Mouse (Mus musculus) heart, embryonic 11.5 days (tissue): Measurements from ENCODE around the gene Rps6ka6. TPM values are rescaled to one million over a fixed set of nuclear protein-coding genes. Genes with fewer than 3 reads are reported as not detected.
A peak's percentile ranks its signal among the peaks of the same experiment; 100 is the strongest.

Experiments
- ATAC-seq: fragments of 200-750 bp; cut with Nextera tagmentation; replicated peaks from 2 replicates; pipeline ENCODE4 v1.8.0; 2017; ENCODE audit warnings: moderate library complexity; ENCODE audit not compliant: insufficient number of reproducible peaks, low FRiP score, low TSS enrichment
- H3K27ac ChIP-seq: fragments of 300-500 bp; sonication (generic); 2 replicates; pipeline ENCODE4 v1.5.1; 2014; ENCODE audit warnings: mild to moderate bottlenecking, low read depth, low read length
- H3K27me3 ChIP-seq: fragments of 300-500 bp; sonication (generic); 2 replicates; pipeline ENCODE4 v1.6.1; 2014; ENCODE audit warnings: mild to moderate bottlenecking, low read length, mixed read lengths; ENCODE audit not compliant: control insufficient read depth, insufficient read depth
- H3K36me3 ChIP-seq: fragments of 300-500 bp; sonication (generic); 2 replicates; pipeline ENCODE4 v1.6.1; 2014; ENCODE audit warnings: mild to moderate bottlenecking, low read length, moderate library complexity, mixed read lengths; ENCODE audit not compliant: control insufficient read depth, insufficient read depth
- H3K4me1 ChIP-seq: fragments of 300-500 bp; sonication (generic); 2 replicates; pipeline ENCODE4 v1.6.1; 2014; ENCODE audit warnings: low read length; ENCODE audit not compliant: control insufficient read depth, insufficient read depth
- H3K4me2 ChIP-seq: fragments of 300-500 bp; sonication (generic); 2 replicates; pipeline ENCODE4 v1.6.1; 2014; ENCODE audit warnings: mild to moderate bottlenecking, moderate library complexity
- H3K4me3 ChIP-seq: fragments of 300-500 bp; sonication (generic); 2 replicates; pipeline ENCODE4 v1.5.1; 2014; ENCODE audit warnings: low read depth, low read length
- H3K9ac ChIP-seq: fragments of 300-500 bp; sonication (generic); 2 replicates; pipeline ENCODE4 v1.6.1; 2014; ENCODE audit warnings: mild to moderate bottlenecking, low read depth, low read length, moderate library complexity
- H3K9me3 ChIP-seq: fragments of 300-500 bp; sonication (generic); replicated peaks from 2 replicates; pipeline ENCODE4 v1.6.1; 2016; ENCODE audit warnings: low read length; ENCODE audit not compliant: control insufficient read depth
- WGBS: fragments of 180-500 bp; shearing (Covaris S2); extraction: QIAGEN DNeasy Blood & Tissue Kit; methylation state at CpG from one replicate; pipeline ENCODE4 v1.1.7; 2014; ENCODE audit not compliant: insufficient replicate concordance; 5-methylcytosine and 5-hydroxymethylcytosine counted together
- polyA plus RNA-seq: library from polyadenylated mRNA; unstranded; fragments of >200 nt; fragmentation: Nextera tagmentation; extraction: Ambion mirVana; gene quantifications from 2 replicates; pipeline ENCODE4 v1.2.1, GENCODE M21; 2014

Gene Rps6ka6
- 20.1 and 20.2 TPM in 2 replicates for polyA plus RNA-seq

DNA sequence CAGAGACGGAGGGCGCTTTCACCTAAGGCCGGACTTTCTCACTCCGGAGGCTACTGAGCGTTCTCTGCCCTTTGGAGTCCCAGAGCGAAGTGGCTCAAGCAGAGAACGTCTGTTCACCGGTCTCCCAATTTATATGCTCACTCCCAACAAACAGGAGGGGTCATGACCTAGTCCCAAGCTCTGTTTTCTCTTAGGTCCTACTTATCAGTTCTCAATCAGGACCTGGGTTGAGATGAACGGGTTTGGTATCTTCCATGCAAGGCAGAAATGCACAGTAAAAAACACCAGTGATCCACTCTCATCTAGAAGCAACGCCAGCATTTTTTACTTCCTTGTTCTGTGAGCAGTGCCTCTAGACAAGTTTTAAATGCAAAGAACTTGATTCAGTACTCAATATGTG, at the start of gene Rps6ka6:
Gene Rps6ka6 (minus strand): TSS at position 101 of the 400 bp plus-strand sequence.
- Histone ChIP-seq H3K9ac (no peak within 1 kb of the TSS), H3K4me3 (no peak within 1 kb of the TSS), H3K36me3 (no peaks in the 10 kb centered on the region), H3K27me3 (no peaks in the 10 kb centered on the region), H3K4me2 (no peak within 1 kb of the TSS), H3K4me1 (no peaks in the 10 kb centered on the region), H3K9me3 (no peaks in the 10 kb centered on the region), H3K27ac (no peak within 1 kb of the TSS)
- ATAC-seq: no peak
- WGBS: 65% methylated on average over 10 of the region's 10 CpGs

DNA sequence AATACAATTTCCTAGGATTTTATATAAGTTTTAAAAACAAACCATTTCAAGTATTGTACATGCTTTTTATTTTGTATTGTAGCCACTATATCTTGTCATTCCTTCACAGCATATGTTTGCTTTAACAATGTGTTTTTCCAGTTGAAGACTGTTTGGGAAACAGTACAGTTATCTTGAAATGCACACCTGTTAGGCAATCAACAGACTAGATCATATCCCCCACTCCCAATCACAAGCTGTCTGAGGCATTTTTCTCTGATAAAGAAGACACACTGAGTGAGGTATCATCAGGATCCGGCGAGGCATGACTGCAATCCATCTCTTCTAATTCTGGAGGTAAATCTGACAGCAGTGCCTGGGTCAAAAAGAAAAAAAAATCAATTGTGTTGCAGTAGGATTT, 39.3 kb upstream of the Rps6ka6 start:
- no peaks in the 10 kb centered on the region for H3K36me3 ChIP-seq
- H3K4me1 ChIP-seq: no peaks in the 10 kb centered on the region
- ATAC-seq: no peak
- WGBS: 63% methylated on average over 2 of the region's 2 CpGs
- no peak overlapping the region for H3K9ac ChIP-seq
- H3K9me3 ChIP-seq: no peaks in the 10 kb centered on the region
- H3K4me2 ChIP-seq: no peak overlapping the region
- H3K4me3 ChIP-seq: no peak overlapping the region
- H3K27me3 ChIP-seq: no peaks in the 10 kb centered on the region
- H3K27ac ChIP-seq: no peak overlapping the region

DNA sequence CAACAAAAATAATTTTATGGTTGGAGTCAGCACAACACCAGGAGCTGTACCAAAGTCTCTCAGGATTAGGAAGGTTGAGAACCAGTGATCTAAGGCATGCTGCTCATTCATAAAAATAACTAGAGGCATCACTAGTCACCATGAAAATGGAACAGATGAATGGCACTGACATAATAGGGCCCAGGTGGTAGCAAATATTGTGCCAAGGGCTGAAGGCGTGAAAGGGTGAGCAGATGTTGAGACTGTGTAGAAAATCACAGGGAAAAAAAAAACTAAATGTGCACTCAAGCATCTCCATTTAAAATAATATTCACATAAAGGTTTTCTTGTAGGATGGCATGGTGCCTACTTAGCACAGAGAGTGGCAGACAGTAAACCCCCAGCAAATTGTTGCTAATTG, 19.6 kb downstream of the Rps6ka6 start:
- no peak for ATAC-seq
- 88% methylated on average over 1 of the region's 1 CpGs for whole genome bisulfite sequencing
- no peaks in the 10 kb centered on the region for H3K9me3 ChIP-seq
- no peaks in the 10 kb centered on the region for H3K4me1 ChIP-seq
- H3K27ac ChIP-seq: no peak overlapping the region
- no peaks in the 10 kb centered on the region for H3K27me3 ChIP-seq
- no peak overlapping the region for H3K4me3 ChIP-seq
- H3K36me3 ChIP-seq: no peaks in the 10 kb centered on the region
- H3K4me2 ChIP-seq: no peak overlapping the region
- H3K9ac ChIP-seq: no peak overlapping the region

DNA sequence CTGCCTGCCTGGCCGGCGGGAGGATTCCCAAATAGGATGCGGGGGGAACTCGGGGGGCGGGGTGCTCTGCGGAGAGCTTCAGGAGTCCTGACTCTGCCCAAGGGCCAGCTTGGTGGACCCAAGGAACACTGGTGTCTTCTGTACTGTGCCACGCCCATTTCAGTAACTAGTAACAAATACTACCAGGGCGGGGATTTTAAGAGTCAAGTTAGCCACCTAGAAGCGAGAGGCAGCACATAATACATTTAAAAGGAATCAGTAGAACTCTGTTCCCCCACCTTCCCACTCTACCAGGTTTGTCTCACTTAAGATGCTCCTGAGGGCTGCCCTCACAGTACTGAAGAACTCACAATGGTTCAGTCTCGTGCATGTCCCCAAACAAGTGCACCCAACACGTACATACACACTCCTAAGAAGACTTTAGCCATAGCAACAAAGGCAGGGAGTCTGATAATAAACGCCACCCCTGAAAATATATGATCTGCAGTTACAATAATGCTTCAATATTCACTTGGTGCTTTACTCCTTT, 74.1 kb downstream of the Rps6ka6 start:
- Histone ChIP-seq H3K4me3 (peak overlapping the region; percentile 59), H3K4me2 (peak overlapping the region; percentile 66), H3K9me3 (no peaks in the 10 kb centered on the region), H3K27me3 (no peaks in the 10 kb centered on the region), H3K4me1 (no peaks in the 10 kb centered on the region), H3K27ac (no peak overlapping the region), H3K36me3 (no peaks in the 10 kb centered on the region), H3K9ac (peak overlapping the region; percentile 77; the same call in 1 of the 2 replicates)
- 19% methylated on average over 12 of the region's 12 CpGs for WGBS
- peak; percentile 64; the same call in 1 of the 2 replicates for ATAC-seq

DNA sequence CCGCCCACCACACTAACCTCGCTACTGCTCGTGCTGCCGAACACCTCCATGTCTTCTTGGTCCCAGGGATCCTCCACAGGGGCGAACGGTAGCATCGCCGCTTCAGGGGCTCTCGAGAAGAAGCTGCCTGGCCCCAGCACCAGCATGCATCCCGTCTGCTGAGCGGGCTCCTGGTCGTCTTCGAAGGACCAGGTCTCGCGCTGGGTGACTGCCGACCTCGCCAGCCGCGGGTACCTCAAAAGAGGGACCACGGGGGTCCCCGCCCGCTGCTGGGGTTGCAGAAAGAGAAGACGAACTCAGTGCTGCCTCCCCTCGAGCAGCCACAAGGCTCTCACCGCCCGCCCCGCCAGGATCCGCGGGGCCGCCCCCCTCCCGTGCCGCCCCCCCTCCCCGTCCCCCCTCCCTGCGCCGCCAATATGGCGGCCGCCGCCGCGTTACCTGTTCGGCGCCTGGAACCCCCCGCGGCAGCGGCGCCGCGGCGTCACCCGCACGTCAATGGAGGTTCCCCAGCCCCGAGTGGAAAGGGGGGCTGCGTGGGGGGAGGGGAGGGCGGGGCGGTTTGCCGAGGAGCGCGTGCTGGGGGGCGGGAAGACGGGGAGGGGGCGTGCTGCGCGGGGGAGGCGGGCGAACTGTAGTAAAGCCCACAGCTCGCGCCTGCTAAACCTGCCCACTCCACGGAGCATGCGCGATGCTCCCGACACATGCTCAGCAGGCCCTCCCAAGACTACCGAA, 74.8 kb downstream of the Rps6ka6 start:
- peak; percentile 88 for ATAC-seq
- Histone ChIP-seq H3K9me3 (no peaks in the 10 kb centered on the region), H3K4me1 (no peaks in the 10 kb centered on the region), H3K27ac (peak overlapping the region; percentile 31), H3K4me2 (peak overlapping the region; percentile 66), H3K4me3 (peak overlapping the region; percentile 59), H3K9ac (peak overlapping the region; percentile 77), H3K27me3 (no peaks in the 10 kb centered on the region), H3K36me3 (no peaks in the 10 kb centered on the region)
- 17% methylated on average over 37 of the region's 72 CpGs for WGBS

DNA sequence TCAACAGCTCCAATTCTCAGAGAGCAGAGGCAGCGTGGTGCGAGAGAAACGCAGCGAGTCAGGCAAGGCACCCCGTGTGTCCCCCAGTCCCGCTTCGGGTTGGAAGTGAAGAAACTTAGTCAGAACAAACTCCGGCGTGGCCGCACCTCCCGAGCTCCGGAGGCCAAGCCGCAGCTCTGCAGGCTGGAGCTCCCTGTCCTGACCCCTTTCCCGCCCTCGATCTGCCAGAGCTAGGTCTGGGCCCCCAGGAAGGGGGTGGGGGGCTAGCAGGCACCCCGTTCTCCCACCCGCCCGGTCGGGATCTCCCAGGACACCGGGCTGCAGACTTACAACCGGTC, 75.3 kb downstream of the Rps6ka6 start:
- Histone ChIP-seq H3K4me2 (peak overlapping the region; percentile 66), H3K9me3 (no peaks in the 10 kb centered on the region), H3K9ac (peak overlapping the region; percentile 77), H3K27me3 (no peaks in the 10 kb centered on the region), H3K36me3 (no peaks in the 10 kb centered on the region), H3K4me1 (no peaks in the 10 kb centered on the region), H3K27ac (peak overlapping the region; percentile 31), H3K4me3 (peak overlapping the region; percentile 59)
- ATAC-seq: peak; percentile 7; the same call in 1 of the 2 replicates
- 15% methylated on average over 21 of the region's 21 CpGs for WGBS

DNA sequence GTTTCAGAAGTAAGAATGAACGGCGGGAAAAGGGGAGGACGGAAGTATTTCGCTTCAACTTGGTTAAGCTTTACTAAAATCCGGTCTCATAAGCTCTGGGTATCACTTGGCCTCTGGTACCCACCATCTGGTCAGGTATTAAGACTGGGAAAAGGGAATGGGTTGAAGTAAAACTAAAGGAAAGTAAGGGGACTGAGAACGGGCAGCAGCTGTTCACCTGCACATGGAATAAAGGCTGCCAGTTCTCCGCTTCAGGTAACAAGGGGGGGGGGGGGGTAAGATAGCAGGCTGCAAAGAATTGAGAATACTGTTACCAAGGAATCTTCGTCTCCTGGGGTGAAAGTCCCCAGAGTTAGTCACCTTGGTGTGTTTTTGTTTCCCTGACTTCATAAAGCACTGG, 75.7 kb downstream of the Rps6ka6 start:
- no peaks in the 10 kb centered on the region for H3K27me3 ChIP-seq
- H3K9me3 ChIP-seq: no peaks in the 10 kb centered on the region
- peak overlapping the region; percentile 66 for H3K4me2 ChIP-seq
- H3K27ac ChIP-seq: peak overlapping the region; percentile 31; the same call in 1 of the 2 replicates
- no peak for ATAC-seq
- WGBS: 11% methylated on average over 8 of the region's 8 CpGs
- no peaks in the 10 kb centered on the region for H3K4me1 ChIP-seq
- peak overlapping the region; percentile 77 for H3K9ac ChIP-seq
- H3K36me3 ChIP-seq: no peaks in the 10 kb centered on the region
- peak overlapping the region; percentile 59 for H3K4me3 ChIP-seq

DNA sequence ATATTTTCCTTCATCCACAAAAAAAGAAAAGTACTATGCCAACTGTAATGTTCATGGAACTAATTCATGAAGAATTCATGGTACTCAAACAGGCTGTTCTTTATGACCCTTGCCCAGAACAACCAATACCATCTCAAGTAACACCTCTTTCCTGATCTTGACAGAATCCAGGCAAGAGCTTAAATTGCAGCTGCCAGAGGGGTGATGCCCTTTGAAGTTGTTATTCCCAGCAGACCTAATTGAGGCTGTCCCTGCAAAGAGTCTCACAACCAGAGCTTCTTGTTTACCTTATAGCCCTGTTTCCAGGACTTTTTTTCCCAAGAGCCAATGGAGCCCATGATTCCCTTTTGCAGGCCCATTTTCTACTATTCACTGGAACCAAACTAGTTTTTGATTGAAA, 77.6 kb downstream of the Rps6ka6 start:
- H3K27ac ChIP-seq: no peak overlapping the region
- no peak overlapping the region for H3K4me3 ChIP-seq
- H3K27me3 ChIP-seq: no peaks in the 10 kb centered on the region
- H3K9me3 ChIP-seq: no peaks in the 10 kb centered on the region
- H3K4me1 ChIP-seq: no peaks in the 10 kb centered on the region
- H3K4me2 ChIP-seq: no peak overlapping the region
- no peaks in the 10 kb centered on the region for H3K36me3 ChIP-seq
- ATAC-seq: no peak
- H3K9ac ChIP-seq: no peak overlapping the region

DNA sequence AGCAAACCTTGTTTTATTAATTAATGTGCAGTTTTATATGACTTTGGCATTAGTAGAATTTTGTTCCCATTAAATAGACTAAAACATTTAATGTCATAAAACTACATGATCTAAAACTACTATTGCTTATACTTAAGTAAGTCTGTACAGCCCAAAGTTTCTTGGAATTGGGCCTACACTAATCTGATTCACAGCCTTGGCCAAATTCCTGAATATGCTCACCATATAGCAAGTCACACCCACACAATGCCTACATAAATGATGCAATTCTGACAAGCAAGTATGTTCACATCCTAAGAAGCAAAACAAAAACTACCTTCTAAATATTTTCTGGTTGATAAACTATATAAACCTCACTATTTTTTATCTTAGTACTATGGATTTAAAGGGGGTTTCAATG, 101.2 kb downstream of the Rps6ka6 start:
- Histone ChIP-seq H3K4me1 (no peaks in the 10 kb centered on the region), H3K36me3 (no peaks in the 10 kb centered on the region), H3K27me3 (no peaks in the 10 kb centered on the region), H3K9me3 (no peaks in the 10 kb centered on the region), H3K9ac (no peak overlapping the region), H3K4me3 (no peak overlapping the region), H3K4me2 (no peak overlapping the region), H3K27ac (no peak overlapping the region)
- ATAC-seq: no peak
